Mouse (Mus musculus): ENCODE data around the gene Syk. TPM values are rescaled to one million over a fixed set of nuclear protein-coding genes. Genes with fewer than 3 reads are reported as not detected.

Syk gene
- polyA plus RNA-seq, 1 experiment from 2014 or later = 1.9 TPM

GRCm38 (mm10) chr13:52647996-52648712 is 65.2 kb downstream of the Syk start:
- no peak overlapping the region for H3K4me3 ChIP-seq (replicated peaks; ENCODE audit: low read depth, low read length)
- no peak overlapping the region for H3K4me2 ChIP-seq (ENCODE audit: low read length)
- no peaks in the 10 kb centered on the region for H3K36me3 ChIP-seq (ENCODE audit: control insufficient read depth, insufficient read depth, low read length)
- ATAC-seq (ENCODE audit: low FRiP score, low TSS enrichment) (no peak), DNase-seq (no peak)
- H3K4me1 ChIP-seq (ENCODE audit: control insufficient read depth, insufficient read depth, low read length) = no peaks in the 10 kb centered on the region
- no peaks in the 10 kb centered on the region for H3K27me3 ChIP-seq (ENCODE audit: control insufficient read depth, insufficient read depth, low read length)
- no peak overlapping the region for H3K9ac ChIP-seq (replicated peaks; ENCODE audit: low read length)
- no peaks in the 10 kb centered on the region for H3K9me3 ChIP-seq (ENCODE audit: control insufficient read depth, low read length)
- WGBS = 40% methylated on average over 11 of the region's 11 CpGs
- no peak overlapping the region for H3K27ac ChIP-seq (replicated peaks; ENCODE audit: low read depth, low read length)

GRCm38 (mm10) chr13:52649791-52650418 is 66.9 kb downstream of the Syk start:
- Histone ChIP-seq H3K4me1 (ENCODE audit: control insufficient read depth, insufficient read depth, low read length) (no peaks in the 10 kb centered on the region), H3K9ac (replicated peaks; ENCODE audit: low read length) (no peak overlapping the region), H3K4me2 (ENCODE audit: low read length) (no peak overlapping the region), H3K9me3 (ENCODE audit: control insufficient read depth, low read length) (no peaks in the 10 kb centered on the region), H3K27me3 (ENCODE audit: control insufficient read depth, insufficient read depth, low read length) (no peaks in the 10 kb centered on the region), H3K27ac (replicated peaks; ENCODE audit: low read depth, low read length) (no peak overlapping the region), H3K36me3 (ENCODE audit: control insufficient read depth, insufficient read depth, low read length) (no peaks in the 10 kb centered on the region), H3K4me3 (replicated peaks; ENCODE audit: low read depth, low read length) (no peak overlapping the region)
- DNase-seq (no peak), ATAC-seq (ENCODE audit: low FRiP score, low TSS enrichment) (no peak)
- WGBS = 96% methylated on average over 6 of the region's 6 CpGs

- WGBS = 58% methylated on average over 11 of the region's 12 CpGs
- no peak for ATAC-seq (ENCODE audit: low FRiP score, low TSS enrichment)
Measured at GRCm38 (mm10) chr13:52651383-52652252, 68.6 kb downstream of the Syk start.

GRCm38 (mm10) chr13:52652253-52652628 is 69.3 kb downstream of the Syk start:
- Histone ChIP-seq H3K4me3 (replicated peaks; ENCODE audit: low read depth, low read length) (no peak overlapping the region), H3K9ac (replicated peaks; ENCODE audit: low read length) (no peak overlapping the region), H3K4me2 (ENCODE audit: low read length) (no peak overlapping the region), H3K27ac (replicated peaks; ENCODE audit: low read depth, low read length) (no peak overlapping the region), H3K27me3 (ENCODE audit: control insufficient read depth, insufficient read depth, low read length) (no peaks in the 10 kb centered on the region; the same call in 1 of the 2 replicates), H3K9me3 (ENCODE audit: control insufficient read depth, low read length) (no peaks in the 10 kb centered on the region), H3K36me3 (ENCODE audit: control insufficient read depth, insufficient read depth, low read length) (no peaks in the 10 kb centered on the region), H3K4me1 (ENCODE audit: control insufficient read depth, insufficient read depth, low read length) (no peaks in the 10 kb centered on the region)
- 89% methylated on average over 8 of the region's 8 CpGs for WGBS
- DNase-seq (no peak), ATAC-seq (ENCODE audit: low FRiP score, low TSS enrichment) (no peak)

More at GRCm38 (mm10) chr13:52651383-52652252, 68.6 kb downstream of the Syk start:
- H3K27me3 ChIP-seq (ENCODE audit: control insufficient read depth, insufficient read depth, low read length) = no peaks in the 10 kb centered on the region
- no peak overlapping the region for H3K4me3 ChIP-seq (replicated peaks; ENCODE audit: low read depth, low read length)
- no peaks in the 10 kb centered on the region for H3K9me3 ChIP-seq (ENCODE audit: control insufficient read depth, low read length)
- no peaks in the 10 kb centered on the region for H3K4me1 ChIP-seq (ENCODE audit: control insufficient read depth, insufficient read depth, low read length)
- H3K9ac ChIP-seq (replicated peaks; ENCODE audit: low read length) = no peak overlapping the region
- no peak overlapping the region for H3K4me2 ChIP-seq (ENCODE audit: low read length)
- no peak overlapping the region for H3K27ac ChIP-seq (replicated peaks; ENCODE audit: low read depth, low read length)
- peak; percentile 94 for DNase-seq
- no peaks in the 10 kb centered on the region for H3K36me3 ChIP-seq (ENCODE audit: control insufficient read depth, insufficient read depth, low read length)

GRCm38 (mm10) chr13:52654081-52654829 is 71.3 kb downstream of the Syk start:
- WGBS = 78% methylated on average over 12 of the region's 12 CpGs
- Histone ChIP-seq H3K4me3 (replicated peaks; ENCODE audit: low read depth, low read length) (no peak overlapping the region), H3K4me1 (ENCODE audit: control insufficient read depth, insufficient read depth, low read length) (no peaks in the 10 kb centered on the region), H3K9me3 (ENCODE audit: control insufficient read depth, low read length) (no peaks in the 10 kb centered on the region), H3K4me2 (ENCODE audit: low read length) (no peak overlapping the region), H3K36me3 (ENCODE audit: control insufficient read depth, insufficient read depth, low read length) (no peaks in the 10 kb centered on the region), H3K27ac (replicated peaks; ENCODE audit: low read depth, low read length) (no peak overlapping the region), H3K27me3 (ENCODE audit: control insufficient read depth, insufficient read depth, low read length) (no peaks in the 10 kb centered on the region; the same call in 1 of the 2 replicates), H3K9ac (replicated peaks; ENCODE audit: low read length) (no peak overlapping the region)
- ATAC-seq (ENCODE audit: low FRiP score, low TSS enrichment) (no peak), DNase-seq (no peak)

- Histone ChIP-seq H3K9ac (replicated peaks; ENCODE audit: low read length) (no peak overlapping the region), H3K27me3 (ENCODE audit: control insufficient read depth, insufficient read depth, low read length) (no peaks in the 10 kb centered on the region; the same call in 1 of the 2 replicates), H3K27ac (replicated peaks; ENCODE audit: low read depth, low read length) (no peak overlapping the region), H3K4me1 (ENCODE audit: control insufficient read depth, insufficient read depth, low read length) (no peaks in the 10 kb centered on the region), H3K4me2 (ENCODE audit: low read length) (no peak overlapping the region), H3K4me3 (replicated peaks; ENCODE audit: low read depth, low read length) (no peak overlapping the region), H3K9me3 (ENCODE audit: control insufficient read depth, low read length) (no peaks in the 10 kb centered on the region), H3K36me3 (ENCODE audit: control insufficient read depth, insufficient read depth, low read length) (no peaks in the 10 kb centered on the region)
- no peak for ATAC-seq (ENCODE audit: low FRiP score, low TSS enrichment)
- no peak for DNase-seq
- WGBS = 35% methylated on average over 9 of the region's 9 CpGs
Measured at GRCm38 (mm10) chr13:52654830-52655308, 71.9 kb downstream of the Syk start.

- no peak for ATAC-seq (ENCODE audit: low FRiP score, low TSS enrichment)
- WGBS = 86% methylated on average over 7 of the region's 7 CpGs
- Histone ChIP-seq H3K4me1 (ENCODE audit: control insufficient read depth, insufficient read depth, low read length) (no peaks in the 10 kb centered on the region), H3K36me3 (ENCODE audit: control insufficient read depth, insufficient read depth, low read length) (no peaks in the 10 kb centered on the region), H3K4me2 (ENCODE audit: low read length) (no peak overlapping the region), H3K27ac (replicated peaks; ENCODE audit: low read depth, low read length) (no peak overlapping the region), H3K4me3 (replicated peaks; ENCODE audit: low read depth, low read length) (no peak overlapping the region), H3K9me3 (ENCODE audit: control insufficient read depth, low read length) (no peaks in the 10 kb centered on the region), H3K27me3 (ENCODE audit: control insufficient read depth, insufficient read depth, low read length) (no peaks in the 10 kb centered on the region; the same call in 1 of the 2 replicates), H3K9ac (replicated peaks; ENCODE audit: low read length) (no peak overlapping the region)
- DNase-seq = no peak
Measured at GRCm38 (mm10) chr13:52657966-52658365, 75.0 kb downstream of the Syk start.

GRCm38 (mm10) chr13:52658477-52658876 is 75.5 kb downstream of the Syk start:
- ATAC-seq (ENCODE audit: low FRiP score, low TSS enrichment) (no peak), DNase-seq (peak; percentile 83)
- Histone ChIP-seq H3K9me3 (ENCODE audit: control insufficient read depth, low read length) (no peaks in the 10 kb centered on the region), H3K4me3 (replicated peaks; ENCODE audit: low read depth, low read length) (no peak overlapping the region), H3K36me3 (ENCODE audit: control insufficient read depth, insufficient read depth, low read length) (no peaks in the 10 kb centered on the region), H3K9ac (replicated peaks; ENCODE audit: low read length) (no peak overlapping the region), H3K4me2 (ENCODE audit: low read length) (no peak overlapping the region), H3K27me3 (ENCODE audit: control insufficient read depth, insufficient read depth, low read length) (no peaks in the 10 kb centered on the region; the same call in 1 of the 2 replicates), H3K4me1 (ENCODE audit: control insufficient read depth, insufficient read depth, low read length) (no peaks in the 10 kb centered on the region), H3K27ac (replicated peaks; ENCODE audit: low read depth, low read length) (no peak overlapping the region)
- WGBS = 13% methylated on average over 8 of the region's 8 CpGs

All from midbrain, embryonic 14.5 days (tissue).